Mouse (Mus musculus): ENCODE results near the gene Rap1b. TPM values are rescaled to one million over a fixed set of nuclear protein-coding genes. Genes with fewer than 3 reads are reported as not detected.

Gene Rap1b
- polyA plus RNA-seq, 1 experiment from 2014 or later: 132 TPM

- no peak for ATAC-seq (ENCODE audit: low FRiP score, low TSS enrichment)
- TF ChIP-seq CTCF (IDR thresholded peaks at IDR 0.05; ENCODE audit: low read depth): no peak
- no peak for TF ChIP-seq EP300 (optimal IDR thresholded peaks at IDR 0.05)
- H3K36me3 ChIP-seq (ENCODE audit: control insufficient read depth, insufficient read depth, low read length): peaks cover 30% of the 10 kb centered on the region
These were observed 71.6 kb downstream of the Rap1b start for GRCm38 (mm10) chr10:117774011-117774816.

DNA sequence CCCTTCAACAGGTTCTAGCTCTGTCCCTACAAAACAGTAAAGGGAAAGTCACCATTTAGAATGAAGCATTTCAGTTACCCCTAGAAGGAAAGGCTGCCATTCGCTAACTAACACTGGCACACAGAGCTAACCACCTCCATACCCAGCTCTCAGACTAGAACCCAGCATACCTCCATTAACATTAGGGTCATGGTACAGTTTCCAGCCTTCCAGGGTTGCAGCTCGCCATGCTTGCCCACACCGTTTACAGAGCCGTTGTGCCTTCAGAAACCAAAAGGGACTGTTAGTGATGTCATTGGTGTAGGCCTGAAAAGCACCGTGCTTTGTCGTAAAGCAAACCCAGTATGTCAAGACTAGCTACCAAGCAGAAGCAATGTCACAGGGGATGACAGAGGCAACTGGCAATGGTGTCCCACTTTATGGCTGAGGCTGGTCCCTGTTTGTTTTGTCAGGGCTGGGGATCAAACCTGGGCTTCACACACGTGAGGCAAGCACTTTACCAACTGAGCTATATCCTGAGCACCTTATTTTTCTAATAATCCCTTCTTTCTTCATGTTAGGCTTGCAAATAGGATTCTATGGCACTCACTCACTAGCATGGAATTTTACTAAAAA, 72.6 kb downstream of the Rap1b start:
- H3K4me3 ChIP-seq (ENCODE audit: low read depth, low read length): no peak overlapping the region
- ATAC-seq (ENCODE audit: low FRiP score, low TSS enrichment) (no peak), DNase-seq (ENCODE audit: low spot score) (no peak)
- H3K4me1 ChIP-seq (replicated peaks; ENCODE audit: control insufficient read depth, insufficient read depth): no peaks in the 10 kb centered on the region
- H3K9me3 ChIP-seq (ENCODE audit: control insufficient read depth, low read length): no peaks in the 10 kb centered on the region
- WGBS: 95% methylated on average over 7 of the region's 7 CpGs
- no peak overlapping the region for H3K27ac ChIP-seq (replicated peaks)
- H3K9ac ChIP-seq (ENCODE audit: low read length): no peak overlapping the region
- peaks cover 27% of the 10 kb centered on the region for H3K36me3 ChIP-seq (ENCODE audit: control insufficient read depth, insufficient read depth, low read length)
- no peak overlapping the region for H3K4me2 ChIP-seq (replicated peaks; ENCODE audit: low read depth)
- H3K27me3 ChIP-seq (ENCODE audit: control insufficient read depth, insufficient read depth, low read length): no peaks in the 10 kb centered on the region
- TF ChIP-seq EP300 (optimal IDR thresholded peaks at IDR 0.05) (no peak), CTCF (IDR thresholded peaks at IDR 0.05; ENCODE audit: low read depth) (no peak)

More at GRCm38 (mm10) chr10:117774011-117774816, 71.6 kb downstream of the Rap1b start:
- WGBS: 94% methylated on average over 22 of the region's 22 CpGs
- Histone ChIP-seq H3K4me3 (ENCODE audit: low read depth, low read length) (no peak overlapping the region), H3K4me1 (replicated peaks; ENCODE audit: control insufficient read depth, insufficient read depth) (no peaks in the 10 kb centered on the region), H3K9ac (ENCODE audit: low read length) (no peak overlapping the region), H3K4me2 (replicated peaks; ENCODE audit: low read depth) (no peak overlapping the region), H3K27ac (replicated peaks) (no peak overlapping the region), H3K9me3 (ENCODE audit: control insufficient read depth, low read length) (no peaks in the 10 kb centered on the region), H3K27me3 (ENCODE audit: control insufficient read depth, insufficient read depth, low read length) (no peaks in the 10 kb centered on the region)
- DNase-seq (ENCODE audit: low spot score): no peak

GRCm38 (mm10) chr10:117772364-117773105, 73.3 kb downstream of the Rap1b start:
- no peaks in the 10 kb centered on the region for H3K27me3 ChIP-seq (ENCODE audit: control insufficient read depth, insufficient read depth, low read length)
- ATAC-seq (ENCODE audit: low FRiP score, low TSS enrichment) (no peak), DNase-seq (ENCODE audit: low spot score) (no peak)
- H3K36me3 ChIP-seq (ENCODE audit: control insufficient read depth, insufficient read depth, low read length): peaks cover 24% of the 10 kb centered on the region
- WGBS: 95% methylated on average over 17 of the region's 17 CpGs
- no peak overlapping the region for H3K27ac ChIP-seq (replicated peaks)
- no peak for TF ChIP-seq CTCF (IDR thresholded peaks at IDR 0.05; ENCODE audit: low read depth)
- TF ChIP-seq EP300 (optimal IDR thresholded peaks at IDR 0.05): no peak
- no peak overlapping the region for H3K4me3 ChIP-seq (ENCODE audit: low read depth, low read length)
- no peaks in the 10 kb centered on the region for H3K9me3 ChIP-seq (ENCODE audit: control insufficient read depth, low read length)
- no peak overlapping the region for H3K4me2 ChIP-seq (replicated peaks; ENCODE audit: low read depth)
- H3K9ac ChIP-seq (ENCODE audit: low read length): no peak overlapping the region
- no peaks in the 10 kb centered on the region for H3K4me1 ChIP-seq (replicated peaks; ENCODE audit: control insufficient read depth, insufficient read depth)

GRCm38 (mm10) chr10:117771131-117771510, 74.7 kb downstream of the Rap1b start:
- no peaks in the 10 kb centered on the region for H3K4me1 ChIP-seq (replicated peaks; ENCODE audit: control insufficient read depth, insufficient read depth)
- no peak overlapping the region for H3K9ac ChIP-seq (ENCODE audit: low read length)
- ATAC-seq (ENCODE audit: low FRiP score, low TSS enrichment) (no peak), DNase-seq (ENCODE audit: low spot score) (no peak)
- no peak overlapping the region for H3K4me2 ChIP-seq (replicated peaks; ENCODE audit: low read depth)
- no peaks in the 10 kb centered on the region for H3K9me3 ChIP-seq (ENCODE audit: control insufficient read depth, low read length)
- 92% methylated on average over 10 of the region's 10 CpGs for WGBS
- H3K27ac ChIP-seq (replicated peaks): no peak overlapping the region
- peaks cover 21% of the 10 kb centered on the region for H3K36me3 ChIP-seq (ENCODE audit: control insufficient read depth, insufficient read depth, low read length)
- TF ChIP-seq CTCF (IDR thresholded peaks at IDR 0.05; ENCODE audit: low read depth): no peak
- TF ChIP-seq EP300 (optimal IDR thresholded peaks at IDR 0.05): no peak
- no peaks in the 10 kb centered on the region for H3K27me3 ChIP-seq (ENCODE audit: control insufficient read depth, insufficient read depth, low read length)
- no peak overlapping the region for H3K4me3 ChIP-seq (ENCODE audit: low read depth, low read length)

GRCm38 (mm10) chr10:117770286-117771130, 75.3 kb downstream of the Rap1b start:
- 91% methylated on average over 18 of the region's 18 CpGs for WGBS
- Histone ChIP-seq H3K36me3 (ENCODE audit: control insufficient read depth, insufficient read depth, low read length) (peaks cover 24% of the 10 kb centered on the region), H3K27me3 (ENCODE audit: control insufficient read depth, insufficient read depth, low read length) (no peaks in the 10 kb centered on the region), H3K27ac (replicated peaks) (no peak overlapping the region), H3K4me1 (replicated peaks; ENCODE audit: control insufficient read depth, insufficient read depth) (no peaks in the 10 kb centered on the region), H3K4me3 (ENCODE audit: low read depth, low read length) (no peak overlapping the region), H3K9ac (ENCODE audit: low read length) (no peak overlapping the region), H3K4me2 (replicated peaks; ENCODE audit: low read depth) (no peak overlapping the region), H3K9me3 (ENCODE audit: control insufficient read depth, low read length) (no peaks in the 10 kb centered on the region)
- no peak for ATAC-seq (ENCODE audit: low FRiP score, low TSS enrichment)
- TF ChIP-seq CTCF (IDR thresholded peaks at IDR 0.05; ENCODE audit: low read depth) (no peak), EP300 (optimal IDR thresholded peaks at IDR 0.05) (no peak)
- DNase-seq (ENCODE audit: low spot score): no peak

Data from stomach, postnatal 0 days (tissue).